Mouse (Mus musculus): Measurements from ENCODE around the gene Eif4ebp2.

GRCm38 (mm10) chr10:61402911-61403310 is 49.5 kb downstream of the Eif4ebp2 start:
- no peak for TF ChIP-seq CTCF (IDR thresholded peaks at IDR 0.05; ENCODE audit: extremely low read depth, insufficient read depth, low read length)
- TF ChIP-seq POLR2A (IDR thresholded peaks at IDR 0.05; ENCODE audit: extremely low read depth, insufficient read depth, low read length) = no peak
